Mouse (Mus musculus) intestine, embryonic 15.5 days (tissue): ENCODE data around the gene Zfhx3. TPM values are rescaled to one million over a fixed set of nuclear protein-coding genes. Genes with fewer than 3 reads are reported as not detected.
A peak's percentile ranks its signal among the peaks of the same experiment; 100 is the strongest.

Experiments
- ATAC-seq: fragments of 200-750 bp; cut with Nextera tagmentation; 2 replicates; pipeline ENCODE4 v1.8.0; 2017; ENCODE audit warnings: moderate TSS enrichment, moderate library complexity
- H3K27ac ChIP-seq: fragments of 300-500 bp; sonication (generic); 2 replicates; pipeline ENCODE4 v1.5.1; 2015; ENCODE audit warnings: mild to moderate bottlenecking, inconsistent platforms
- H3K27me3 ChIP-seq: fragments of 300-500 bp; sonication (generic); replicated peaks from 2 replicates; pipeline ENCODE4 v1.6.1; 2015; ENCODE audit warnings: inconsistent platforms
- H3K36me3 ChIP-seq: fragments of 300-500 bp; sonication (generic); 2 replicates; pipeline ENCODE4 v1.6.1; 2015; ENCODE audit warnings: inconsistent platforms
- H3K4me1 ChIP-seq: fragments of 300-500 bp; sonication (generic); replicated peaks from 2 replicates; pipeline ENCODE4 v1.6.1; 2015; ENCODE audit warnings: inconsistent platforms
- H3K4me2 ChIP-seq: fragments of 300-500 bp; sonication (generic); replicated peaks from 2 replicates; pipeline ENCODE4 v1.6.1; 2015; ENCODE audit warnings: mild to moderate bottlenecking, inconsistent platforms
- H3K4me3 ChIP-seq: fragments of 300-500 bp; sonication (generic); replicated peaks from 2 replicates; pipeline ENCODE4 v1.5.1; 2015; ENCODE audit warnings: inconsistent platforms
- H3K9ac ChIP-seq: fragments of 300-500 bp; sonication (generic); 2 replicates; pipeline ENCODE4 v1.6.1; 2015; ENCODE audit warnings: inconsistent platforms
- H3K9me3 ChIP-seq: fragments of 300-500 bp; sonication (generic); 2 replicates; pipeline ENCODE4 v1.6.1; 2016; ENCODE audit warnings: inconsistent platforms
- WGBS: fragments of 180-500 bp; shearing (Covaris S2); methylation state at CpG from one replicate; pipeline ENCODE4 v1.1.7; 2015; 5-methylcytosine and 5-hydroxymethylcytosine counted together
- polyA plus RNA-seq: library from polyadenylated mRNA; unstranded; fragments of >200 nt; fragmentation: Nextera tagmentation; extraction: Ambion mirVana; gene quantifications from 2 replicates; pipeline ENCODE4 v1.2.1, GENCODE M21; 2015

Gene Zfhx3
- polyA plus RNA-seq, 1 experiment from 2014 or later = 11.5 TPM

DNA sequence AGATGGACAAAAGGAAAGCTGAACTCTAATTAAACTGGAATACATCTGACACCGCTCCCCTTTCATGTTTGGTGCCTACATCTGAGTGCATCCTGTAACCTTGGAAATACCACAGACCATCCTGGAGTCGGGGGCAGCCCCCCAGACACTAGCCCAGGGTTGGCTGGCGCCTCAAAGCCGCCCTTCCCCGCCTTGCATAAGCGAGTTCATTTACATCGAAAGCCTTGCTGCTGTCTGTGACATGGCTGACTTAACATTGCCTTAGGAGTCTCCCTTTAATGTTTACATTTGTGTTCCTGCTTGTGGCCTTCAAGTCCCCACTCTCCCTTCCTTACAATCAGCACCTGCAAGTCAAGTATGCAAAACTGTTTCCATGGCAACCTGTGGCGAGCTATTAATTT, 876.8 kb downstream of the Zfhx3 start:
- Histone ChIP-seq H3K4me1 (peaks cover 49% of the 10 kb centered on the region), H3K27me3 (no peaks in the 10 kb centered on the region), H3K27ac (no peak overlapping the region), H3K9me3 (no peaks in the 10 kb centered on the region), H3K36me3 (no peaks in the 10 kb centered on the region), H3K9ac (no peak overlapping the region), H3K4me2 (no peak overlapping the region; the same call in 1 of the 2 replicates), H3K4me3 (no peak overlapping the region)
- ATAC-seq = no peak
- WGBS = 30% methylated on average over 8 of the region's 8 CpGs

DNA sequence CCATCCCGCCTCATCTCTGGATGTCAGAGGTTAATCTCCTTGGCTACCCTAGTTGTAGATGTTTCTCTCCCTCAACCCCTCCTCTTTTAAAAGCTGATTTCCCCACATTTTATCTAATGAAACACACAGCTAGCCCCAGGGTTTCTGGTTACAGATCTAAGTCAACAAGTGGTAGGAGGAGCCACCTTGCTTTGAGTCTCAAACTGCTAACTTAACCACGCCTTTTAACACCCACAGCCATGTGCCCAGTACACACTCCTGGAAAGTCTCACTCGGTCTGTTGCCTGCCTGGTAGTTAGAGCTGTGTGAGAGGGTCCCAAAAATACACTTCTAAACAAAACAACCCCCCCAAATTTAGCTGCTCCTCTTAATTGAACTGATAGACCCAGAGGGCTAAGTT, 877.4 kb downstream of the Zfhx3 start:
- Histone ChIP-seq H3K9me3 (no peaks in the 10 kb centered on the region), H3K4me1 (peaks cover 49% of the 10 kb centered on the region), H3K4me2 (peak overlapping the region; percentile 35), H3K4me3 (no peak overlapping the region), H3K27ac (no peak overlapping the region), H3K27me3 (no peaks in the 10 kb centered on the region), H3K9ac (no peak overlapping the region), H3K36me3 (no peaks in the 10 kb centered on the region)
- ATAC-seq = peak; percentile 71
- 11% methylated on average over 3 of the region's 3 CpGs for WGBS

DNA sequence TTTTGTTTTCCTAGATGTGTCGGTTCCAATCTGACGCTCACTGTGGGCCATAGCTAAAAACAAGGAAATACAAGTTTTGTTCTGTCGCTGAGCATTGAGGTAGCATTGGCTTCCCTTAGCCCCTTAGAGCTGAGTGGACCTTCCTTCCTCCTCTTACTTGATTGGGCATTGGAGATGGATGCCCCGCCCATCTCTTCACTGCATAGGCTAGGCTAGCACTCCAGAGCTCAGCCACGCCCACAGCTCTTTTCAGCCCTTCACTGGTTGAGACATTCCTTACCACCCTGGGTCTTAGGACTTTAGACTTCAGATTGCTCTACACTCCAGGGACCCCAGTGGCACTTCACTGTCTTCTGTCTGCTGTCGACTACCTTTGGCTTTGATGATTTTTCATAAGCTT, 878.2 kb downstream of the Zfhx3 start:
- Histone ChIP-seq H3K9me3 (no peaks in the 10 kb centered on the region), H3K4me1 (peaks cover 49% of the 10 kb centered on the region), H3K4me3 (no peak overlapping the region), H3K27ac (no peak overlapping the region), H3K27me3 (no peaks in the 10 kb centered on the region), H3K9ac (no peak overlapping the region), H3K36me3 (no peaks in the 10 kb centered on the region), H3K4me2 (peak overlapping the region; percentile 35)
- ATAC-seq = peak; percentile 87
- WGBS = 30% methylated on average over 6 of the region's 6 CpGs

DNA sequence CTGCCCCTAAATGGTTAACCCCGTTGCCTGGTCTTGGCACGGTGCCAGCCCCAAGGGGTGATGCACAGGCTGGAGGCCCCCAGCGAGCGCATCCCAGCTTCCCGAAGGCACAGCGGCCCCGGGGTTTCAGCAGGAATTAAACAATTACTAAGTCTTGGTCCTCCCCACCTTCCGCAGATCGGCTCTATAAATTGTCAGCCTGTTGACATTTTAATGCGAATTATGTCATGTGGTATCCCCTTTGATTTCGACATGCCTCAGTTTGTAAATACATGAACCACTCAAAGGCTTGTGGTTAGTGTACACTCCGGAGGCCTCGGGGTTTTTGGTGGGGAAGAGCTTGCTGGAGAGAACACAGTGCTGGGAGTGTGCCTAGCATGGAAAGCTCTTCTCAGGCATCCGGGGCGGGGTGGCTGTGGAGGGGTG, 880.4 kb downstream of the Zfhx3 start:
- no peak overlapping the region for H3K4me3 ChIP-seq
- no peaks in the 10 kb centered on the region for H3K9me3 ChIP-seq
- 0 out of 2 replicates have a peak overlapping the region, but pooled peaks have one; percentile 17 for H3K27ac ChIP-seq
- H3K9ac ChIP-seq = no peak overlapping the region
- H3K36me3 ChIP-seq = no peaks in the 10 kb centered on the region
- H3K4me2 ChIP-seq = 0 out of 2 replicates have a peak overlapping the region, but pooled peaks have one; percentile 30
- ATAC-seq = peak; percentile 32; the same call in 1 of the 2 replicates
- WGBS = 23% methylated on average over 15 of the region's 15 CpGs
- no peaks in the 10 kb centered on the region for H3K27me3 ChIP-seq
- H3K4me1 ChIP-seq = peaks cover 49% of the 10 kb centered on the region

DNA sequence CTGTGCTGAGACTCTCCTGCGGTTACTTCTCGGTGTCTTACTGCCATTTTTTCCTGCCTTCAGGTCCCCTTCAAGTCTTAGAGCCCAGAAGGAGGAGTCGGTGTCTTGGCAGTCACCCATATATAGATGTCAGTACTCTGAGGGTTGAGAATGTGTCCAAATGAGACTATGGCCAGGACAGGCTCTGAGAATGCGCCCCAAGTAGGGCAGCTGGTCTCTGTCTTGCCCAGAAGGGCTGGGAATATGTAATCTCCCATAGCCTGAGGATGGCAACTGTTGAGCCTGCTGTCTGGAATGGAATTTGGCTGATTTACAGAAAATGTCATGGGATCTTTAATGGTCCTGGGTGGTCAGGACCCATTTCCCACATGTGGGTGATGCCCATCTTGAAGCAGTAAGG, 881.6 kb downstream of the Zfhx3 start:
- ATAC-seq = no peak
- Histone ChIP-seq H3K36me3 (no peaks in the 10 kb centered on the region), H3K27me3 (no peaks in the 10 kb centered on the region), H3K9ac (no peak overlapping the region), H3K4me2 (no peak overlapping the region), H3K9me3 (no peaks in the 10 kb centered on the region), H3K27ac (no peak overlapping the region), H3K4me1 (peaks cover 46% of the 10 kb centered on the region), H3K4me3 (no peak overlapping the region)
- WGBS = 80% methylated on average over 4 of the region's 4 CpGs

DNA sequence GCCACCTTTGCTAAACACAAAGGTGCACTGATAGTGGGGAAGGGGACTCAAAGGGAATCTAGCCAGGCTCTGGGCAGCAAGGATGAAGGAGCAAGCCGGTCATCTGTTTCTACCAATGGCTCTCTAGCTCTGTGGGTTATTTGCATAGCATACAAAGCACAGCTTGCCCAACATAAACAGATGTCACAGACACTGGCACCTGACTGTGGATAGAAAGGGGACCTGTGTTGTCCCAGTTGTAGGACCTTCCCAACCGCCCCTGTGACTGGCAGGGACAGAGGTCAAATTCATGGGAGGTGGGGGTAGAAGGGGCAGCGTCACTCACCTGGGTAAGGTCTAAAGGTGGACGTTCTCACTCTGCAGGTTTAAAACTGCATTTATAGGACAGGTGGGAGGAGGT, 884.0 kb downstream of the Zfhx3 start:
- H3K9me3 ChIP-seq = no peaks in the 10 kb centered on the region
- no peak for ATAC-seq
- no peaks in the 10 kb centered on the region for H3K27me3 ChIP-seq
- no peaks in the 10 kb centered on the region for H3K36me3 ChIP-seq
- WGBS = 67% methylated on average over 4 of the region's 4 CpGs
- H3K4me3 ChIP-seq = no peak overlapping the region
- no peak overlapping the region for H3K9ac ChIP-seq
- no peak overlapping the region for H3K27ac ChIP-seq
- peaks cover 35% of the 10 kb centered on the region for H3K4me1 ChIP-seq
- H3K4me2 ChIP-seq = no peak overlapping the region

DNA sequence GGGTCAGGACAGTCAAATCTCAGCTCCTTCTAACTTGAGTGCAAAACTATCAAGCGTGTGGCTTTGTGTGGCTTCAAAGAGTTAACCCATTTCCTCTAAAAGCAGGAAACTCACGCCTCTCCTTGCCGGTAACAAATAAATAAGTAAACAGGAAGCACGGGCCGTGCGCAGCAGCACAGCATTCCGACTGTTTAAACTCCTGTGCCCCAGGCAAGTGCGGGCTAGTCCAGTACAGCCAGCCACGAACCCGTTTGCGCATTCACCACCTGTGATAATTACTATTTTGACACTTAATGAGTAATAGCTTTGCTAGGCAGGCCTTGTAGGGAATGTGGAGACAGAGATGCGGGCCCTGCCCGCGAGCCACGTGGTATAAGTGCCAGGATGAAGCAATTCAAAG, 885.0 kb downstream of the Zfhx3 start:
- Histone ChIP-seq H3K9me3 (no peaks in the 10 kb centered on the region), H3K4me1 (peaks cover 30% of the 10 kb centered on the region), H3K36me3 (no peaks in the 10 kb centered on the region), H3K27ac (no peak overlapping the region), H3K4me3 (no peak overlapping the region), H3K9ac (no peak overlapping the region), H3K4me2 (no peak overlapping the region), H3K27me3 (no peaks in the 10 kb centered on the region)
- no peak for ATAC-seq
- 65% methylated on average over 15 of the region's 15 CpGs for WGBS

DNA sequence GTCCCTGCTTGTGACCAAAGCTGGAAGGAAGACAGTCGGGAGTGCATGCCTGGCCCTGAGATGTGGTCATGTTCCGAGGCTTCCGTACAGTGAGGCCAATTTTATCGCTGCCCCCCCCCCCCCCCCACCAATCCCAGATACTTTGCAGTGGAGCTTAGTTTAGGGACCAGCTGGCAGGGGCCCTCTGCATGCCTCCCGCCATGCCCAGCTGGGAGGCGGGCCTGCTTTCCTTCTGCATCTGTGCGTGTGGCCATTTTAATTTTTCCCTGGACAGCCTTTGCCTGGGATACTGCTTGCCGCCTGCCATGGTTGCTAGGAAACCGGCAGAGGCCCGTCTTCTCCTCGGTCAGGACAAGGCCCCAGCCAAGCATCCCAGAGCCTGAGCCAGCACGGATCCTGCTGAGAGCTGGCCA, 886.9 kb downstream of the Zfhx3 start:
- H3K9ac ChIP-seq = no peak overlapping the region
- H3K4me2 ChIP-seq = no peak overlapping the region
- no peak overlapping the region for H3K27ac ChIP-seq
- no peaks in the 10 kb centered on the region for H3K36me3 ChIP-seq
- no peaks in the 10 kb centered on the region for H3K9me3 ChIP-seq
- H3K4me3 ChIP-seq = no peak overlapping the region
- WGBS = 44% methylated on average over 12 of the region's 12 CpGs
- peaks cover 13% of the 10 kb centered on the region; the same call in 1 of the 2 replicates for H3K4me1 ChIP-seq
- peak; percentile 73 for ATAC-seq
- H3K27me3 ChIP-seq = no peaks in the 10 kb centered on the region

DNA sequence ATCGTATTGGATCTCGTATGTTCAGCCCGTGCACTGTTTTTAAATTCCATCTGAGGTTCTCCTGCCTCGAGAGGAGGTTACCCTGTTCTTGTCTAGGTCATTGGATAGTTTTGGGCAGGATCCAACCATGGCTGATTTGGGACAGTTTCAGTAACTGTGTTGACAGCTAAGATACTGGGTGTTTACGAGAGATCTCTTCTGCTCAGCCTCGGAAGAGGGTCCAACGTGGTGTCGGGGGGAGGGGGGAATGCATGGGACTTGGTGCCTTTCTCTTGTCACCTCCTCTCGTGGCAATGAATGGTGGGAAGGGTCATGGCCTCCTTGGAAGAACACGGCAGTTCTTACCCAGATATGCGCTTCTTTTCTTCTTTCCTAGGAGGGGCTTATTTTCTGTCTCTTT, 892.7 kb downstream of the Zfhx3 start:
- ATAC-seq = no peak
- Histone ChIP-seq H3K9me3 (no peaks in the 10 kb centered on the region), H3K4me2 (no peak overlapping the region), H3K27me3 (no peaks in the 10 kb centered on the region), H3K9ac (no peak overlapping the region), H3K27ac (no peak overlapping the region), H3K36me3 (no peaks in the 10 kb centered on the region), H3K4me1 (peaks cover 2% of the 10 kb centered on the region; the same call in 1 of the 2 replicates), H3K4me3 (no peak overlapping the region)
- 83% methylated on average over 11 of the region's 11 CpGs for WGBS

DNA sequence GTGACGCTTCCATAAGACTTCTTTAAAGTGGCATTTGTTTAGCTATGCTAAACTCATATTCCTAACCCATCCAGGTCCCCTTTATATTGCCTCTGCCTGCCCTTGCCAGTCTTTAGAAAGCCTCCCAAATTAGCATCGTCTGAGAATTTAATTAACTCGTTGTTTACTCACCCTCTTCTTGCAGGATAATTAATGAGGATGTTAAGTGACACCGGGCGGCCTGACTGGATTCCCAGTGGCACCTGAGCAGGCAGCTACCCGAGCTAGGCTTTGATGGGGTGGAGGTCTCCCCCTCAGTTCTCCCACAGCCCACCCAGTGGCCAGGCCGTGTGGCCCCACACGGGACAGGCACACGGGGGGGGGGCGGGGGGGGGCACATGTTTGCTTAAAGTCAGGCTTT, 895.3 kb downstream of the Zfhx3 start:
- Histone ChIP-seq H3K36me3 (no peaks in the 10 kb centered on the region), H3K27ac (no peak overlapping the region), H3K4me2 (no peak overlapping the region), H3K9ac (no peak overlapping the region), H3K27me3 (no peaks in the 10 kb centered on the region), H3K9me3 (no peaks in the 10 kb centered on the region), H3K4me3 (no peak overlapping the region), H3K4me1 (0 out of 2 replicates have a peak, but pooled peaks cover 2% of the 10 kb centered on the region)
- ATAC-seq = no peak
- WGBS = 38% methylated on average over 10 of the region's 10 CpGs

DNA sequence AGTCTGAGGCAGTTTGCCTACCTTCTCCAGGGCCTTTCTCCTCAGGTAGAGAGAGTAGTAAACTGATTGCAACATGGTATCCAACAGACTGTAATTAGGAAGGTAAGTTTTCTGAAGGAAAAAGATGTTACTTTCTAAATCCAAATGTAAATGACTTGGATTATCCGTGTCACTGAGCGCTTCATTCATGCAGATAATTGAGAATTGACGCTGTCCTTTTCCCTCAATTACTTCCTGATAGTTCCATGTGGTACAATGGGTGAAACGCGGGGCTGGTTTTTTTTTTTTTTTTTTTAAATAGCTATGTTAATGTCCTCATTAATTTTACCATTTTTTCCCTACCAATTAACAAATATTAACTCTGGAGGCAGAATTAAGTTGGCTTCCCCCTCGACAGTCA, 896.3 kb downstream of the Zfhx3 start:
- no peak overlapping the region for H3K27ac ChIP-seq
- 90% methylated on average over 6 of the region's 6 CpGs for WGBS
- no peak overlapping the region for H3K4me3 ChIP-seq
- no peaks in the 10 kb centered on the region for H3K9me3 ChIP-seq
- H3K36me3 ChIP-seq = no peaks in the 10 kb centered on the region
- no peak for ATAC-seq
- no peak overlapping the region for H3K4me2 ChIP-seq
- no peak overlapping the region for H3K9ac ChIP-seq
- no peaks in the 10 kb centered on the region for H3K27me3 ChIP-seq
- 0 out of 2 replicates have a peak, but pooled peaks cover 2% of the 10 kb centered on the region for H3K4me1 ChIP-seq

DNA sequence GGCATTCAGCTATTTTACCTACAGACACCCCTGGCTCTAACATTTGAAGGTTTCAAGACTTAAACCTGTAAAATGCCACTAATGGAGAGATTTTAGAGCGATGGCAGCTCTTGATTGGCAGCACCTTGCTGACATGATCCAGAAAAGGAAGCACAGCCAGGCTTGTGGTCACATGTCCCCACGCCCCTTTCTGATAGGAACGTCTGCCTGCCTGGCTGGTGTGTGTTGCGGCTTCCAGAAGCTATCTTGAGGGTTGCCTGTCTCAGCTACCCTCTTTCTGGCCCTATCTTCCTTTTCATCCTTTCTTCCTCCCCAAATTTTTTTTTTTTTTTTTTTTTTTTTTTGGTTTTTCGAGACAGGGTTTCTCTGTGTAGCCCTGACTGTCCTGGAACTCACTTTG, 899.9 kb downstream of the Zfhx3 start:
- H3K36me3 ChIP-seq = no peaks in the 10 kb centered on the region
- H3K4me3 ChIP-seq = no peak overlapping the region
- H3K27ac ChIP-seq = no peak overlapping the region
- no peak overlapping the region for H3K4me2 ChIP-seq
- no peak for ATAC-seq
- H3K27me3 ChIP-seq = no peaks in the 10 kb centered on the region
- 0 out of 2 replicates have a peak, but pooled peaks cover 8% of the 10 kb centered on the region for H3K4me1 ChIP-seq
- WGBS = 71% methylated on average over 5 of the region's 5 CpGs
- no peaks in the 10 kb centered on the region for H3K9me3 ChIP-seq
- no peak overlapping the region for H3K9ac ChIP-seq

DNA sequence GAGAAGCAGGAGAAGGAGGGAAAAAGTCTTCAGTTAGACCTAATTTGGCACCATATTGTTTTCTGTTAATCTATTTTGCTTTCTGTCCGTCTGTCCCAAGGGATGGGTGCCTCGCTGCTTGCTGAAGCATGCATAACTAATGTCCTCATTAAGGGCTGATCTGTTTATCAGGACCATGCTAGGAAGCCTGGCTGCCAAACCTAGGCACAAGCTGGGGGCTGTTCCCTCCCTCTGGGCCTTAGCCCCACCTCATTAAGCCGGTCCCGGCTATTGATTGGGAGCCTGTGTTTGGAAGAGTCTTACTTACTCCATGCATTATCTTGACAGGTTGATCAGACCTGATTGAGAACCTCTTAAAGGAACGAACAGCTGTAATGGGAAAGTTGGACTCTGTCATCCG, 903.7 kb downstream of the Zfhx3 start:
- no peaks in the 10 kb centered on the region for H3K36me3 ChIP-seq
- 41% methylated on average over 6 of the region's 6 CpGs for WGBS
- H3K9me3 ChIP-seq = no peaks in the 10 kb centered on the region
- H3K4me2 ChIP-seq = no peak overlapping the region
- H3K27ac ChIP-seq = no peak overlapping the region
- ATAC-seq = no peak
- H3K4me3 ChIP-seq = no peak overlapping the region
- 0 out of 2 replicates have a peak, but pooled peaks cover 5% of the 10 kb centered on the region for H3K4me1 ChIP-seq
- no peaks in the 10 kb centered on the region for H3K27me3 ChIP-seq
- H3K9ac ChIP-seq = no peak overlapping the region
